Mouse (Mus musculus): ENCODE data around the gene Ube2q1.
A peak's percentile ranks its signal among the peaks of the same experiment; 100 is the strongest.

Ube2q1 gene

GRCm38 (mm10) chr3:89772968-89773709 is at the start of gene Ube2q1:
TSS of gene Ube2q1 (plus strand) at chr3:89773616.
- DNase-seq (ENCODE audit: low spot score in 2 of 2), result peak; percentile 93 to 97

GRCm38 (mm10) chr3:89727028-89727427 is 46.4 kb upstream of the Ube2q1 start:
- peak; percentile 16 to 28 for DNase-seq (ENCODE audit: low spot score in 2 of 2)

- DNase-seq (ENCODE audit: low spot score in 2 of 2), result no peak
Observed at GRCm38 (mm10) chr3:89728848-89729247, 44.6 kb upstream of the Ube2q1 start.

- peak; percentile 86 to 92 for DNase-seq (ENCODE audit: low spot score in 2 of 2)
Observed at GRCm38 (mm10) chr3:89730350-89731331, 42.8 kb upstream of the Ube2q1 start.

GRCm38 (mm10) chr3:89732091-89732490 is 41.3 kb upstream of the Ube2q1 start:
- DNase-seq (ENCODE audit: low spot score in 2 of 2), result no peak

GRCm38 (mm10) chr3:89738509-89738908 is 34.9 kb upstream of the Ube2q1 start:
- DNase-seq (ENCODE audit: low spot score in 2 of 2), result no peak

GRCm38 (mm10) chr3:89752307-89752706 is 21.1 kb upstream of the Ube2q1 start:
- DNase-seq (ENCODE audit: low spot score in 2 of 2), result no peak

GRCm38 (mm10) chr3:89755283-89755682 is 18.1 kb upstream of the Ube2q1 start:
- DNase-seq (ENCODE audit: low spot score in 2 of 2), result no peak

GRCm38 (mm10) chr3:89757851-89758250 is 15.6 kb upstream of the Ube2q1 start:
- no peak for DNase-seq (ENCODE audit: low spot score in 2 of 2)

- DNase-seq (ENCODE audit: low spot score in 2 of 2), result no peak
Observed at GRCm38 (mm10) chr3:89759786-89760185, 13.6 kb upstream of the Ube2q1 start.

GRCm38 (mm10) chr3:89764119-89764724 is 9.2 kb upstream of the Ube2q1 start, which contains the start of gene Chrnb2:
TSS of gene Chrnb2 (minus strand) at chr3:89764632.
- peak; percentile 55 to 72 for DNase-seq (ENCODE audit: low spot score in 2 of 2)

GRCm38 (mm10) chr3:89769584-89769983 is 3.8 kb upstream of the Ube2q1 start:
- DNase-seq (ENCODE audit: low spot score in 2 of 2), result no peak

- DNase-seq (ENCODE audit: low spot score in 2 of 2), result no peak
Observed at GRCm38 (mm10) chr3:89770425-89771002, 2.9 kb upstream of the Ube2q1 start.

GRCm38 (mm10) chr3:89772588-89772967 is 838 bp upstream of the Ube2q1 start:
- DNase-seq (ENCODE audit: low spot score in 2 of 2), result peak; percentile 61 to 71

- DNase-seq (ENCODE audit: low spot score in 2 of 2), result peak; percentile 29 to 47
Observed at GRCm38 (mm10) chr3:89773740-89774211, 360 bp downstream of the Ube2q1 start.

- no peak for DNase-seq (ENCODE audit: low spot score in 2 of 2)
Observed at GRCm38 (mm10) chr3:89774236-89774960, 982 bp downstream of the Ube2q1 start.

GRCm38 (mm10) chr3:89776001-89776400 is 2.6 kb downstream of the Ube2q1 start:
- no peak for DNase-seq (ENCODE audit: low spot score in 2 of 2)

- DNase-seq (ENCODE audit: low spot score in 2 of 2), result no peak
Observed at GRCm38 (mm10) chr3:89780102-89780501, 6.7 kb downstream of the Ube2q1 start.

GRCm38 (mm10) chr3:89781640-89782039 is 8.2 kb downstream of the Ube2q1 start:
- DNase-seq (ENCODE audit: low spot score in 2 of 2), result no peak

- peak; percentile 72 to 88 for DNase-seq (ENCODE audit: low spot score in 2 of 2)
Observed at GRCm38 (mm10) chr3:89784991-89785753, 11.8 kb downstream of the Ube2q1 start.

Data from urinary bladder, postnatal 36 days (tissue).